Mouse (Mus musculus): ENCODE data around the gene Fam69b. TPM values are rescaled to one million over a fixed set of nuclear protein-coding genes. Genes with fewer than 3 reads are reported as not detected.

Fam69b gene
- polyA plus RNA-seq, 1 experiment = 8.2 TPM

DNA sequence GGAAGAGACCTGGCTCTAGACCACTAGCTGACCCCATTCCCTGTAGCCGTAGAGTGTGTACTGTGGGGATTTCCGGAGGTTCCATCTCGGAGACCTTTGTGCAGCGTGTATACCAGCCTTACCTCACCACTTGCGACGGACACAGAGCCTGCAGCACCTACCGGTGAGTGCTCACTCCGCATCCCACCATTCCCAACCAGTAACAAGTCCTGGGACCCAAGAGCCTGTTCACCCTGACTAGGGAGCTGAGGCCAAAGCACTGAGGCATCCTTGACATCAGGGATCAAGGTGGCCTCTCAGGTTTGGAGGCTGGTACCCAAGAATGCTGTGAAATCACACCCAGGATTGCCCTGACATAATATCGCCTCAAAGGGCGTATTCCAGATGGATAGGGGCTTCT lies 39.0 kb upstream of the Fam69b start:
- Histone ChIP-seq H3K79me3 (ENCODE audit: low read depth) (no peaks in the 10 kb centered on the region), H3K27me3 (ENCODE audit: control insufficient read depth, insufficient read depth, insufficient read length) (no peaks in the 10 kb centered on the region), H3K36me3 (ENCODE audit: control insufficient read depth, insufficient read depth) (peaks cover 9% of the 10 kb centered on the region), H3K4me3 (ENCODE audit: insufficient read depth, poor library complexity, severe bottlenecking) (no peak overlapping the region), H3K79me2 (ENCODE audit: control insufficient read depth, insufficient read depth) (no peaks in the 10 kb centered on the region), H3ac (ENCODE audit: control insufficient read depth, insufficient read length, low read depth) (no peak overlapping the region)
- TF ChIP-seq CTCF (IDR thresholded peaks at IDR 0.05; ENCODE audit: control insufficient read depth, insufficient read depth, insufficient read length) (no peak), MAX (IDR thresholded peaks at IDR 0.05) (no peak), FOSL1 (IDR thresholded peaks at IDR 0.05; ENCODE audit: insufficient read depth, low read length, poor library complexity, severe bottlenecking) (no peak), CEBPB (IDR thresholded peaks at IDR 0.05; ENCODE audit: low read depth) (no peak), MYOG (IDR thresholded peaks at IDR 0.05; ENCODE audit: control insufficient read depth, extremely low read depth, insufficient read length) (no peak)

- no peaks in the 10 kb centered on the region for H3K79me2 ChIP-seq (ENCODE audit: control insufficient read depth, insufficient read depth)
- H3K79me3 ChIP-seq (ENCODE audit: low read depth) = no peaks in the 10 kb centered on the region
- TF ChIP-seq MYOG (IDR thresholded peaks at IDR 0.05; ENCODE audit: control insufficient read depth, extremely low read depth, insufficient read length) = no peak
- no peak for TF ChIP-seq CEBPB (IDR thresholded peaks at IDR 0.05; ENCODE audit: low read depth)
- no peak for TF ChIP-seq MYOD1 (IDR thresholded peaks at IDR 0.05; ENCODE audit: control insufficient read depth, insufficient read length, low read depth)
- TF ChIP-seq CTCF (IDR thresholded peaks at IDR 0.05; ENCODE audit: control insufficient read depth, insufficient read depth, insufficient read length) = no peak
- no peak for TF ChIP-seq USF1 (IDR thresholded peaks at IDR 0.05; ENCODE audit: low read depth)
- no peak for TF ChIP-seq FOSL1 (IDR thresholded peaks at IDR 0.05; ENCODE audit: insufficient read depth, low read length, poor library complexity, severe bottlenecking)
- TF ChIP-seq MAX (IDR thresholded peaks at IDR 0.05) = no peak
- no peaks in the 10 kb centered on the region for H3K27me3 ChIP-seq (ENCODE audit: control insufficient read depth, insufficient read depth, insufficient read length)
- H3ac ChIP-seq (ENCODE audit: control insufficient read depth, insufficient read length, low read depth) = no peak overlapping the region
- no peak overlapping the region for H3K4me3 ChIP-seq (ENCODE audit: insufficient read depth, poor library complexity, severe bottlenecking)
- peaks cover 13% of the 10 kb centered on the region for H3K36me3 ChIP-seq (ENCODE audit: control insufficient read depth, insufficient read depth)
These were observed 38.0 kb upstream of the Fam69b start for GRCm38 (mm10) chr2:26590282-26590681.

DNA sequence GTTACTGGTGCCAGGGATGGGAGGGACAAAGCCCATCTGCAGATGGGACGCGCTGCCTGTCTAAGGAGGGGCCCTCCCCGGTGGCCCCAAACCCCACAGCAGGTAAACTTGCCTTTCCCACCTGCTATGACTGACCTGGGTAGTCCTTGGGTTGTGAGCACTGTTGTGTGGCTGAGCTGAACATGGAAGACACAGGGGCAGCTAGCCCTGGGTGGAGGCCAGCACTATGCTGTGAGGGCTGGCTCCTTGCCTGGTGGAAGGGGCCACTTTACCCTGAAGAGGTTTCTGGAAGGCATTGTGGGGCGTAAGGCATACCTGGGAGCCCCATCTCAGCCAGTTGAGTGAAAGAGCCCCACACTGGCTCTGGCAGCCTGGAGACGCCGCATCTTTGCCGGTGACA lies 37.3 kb upstream of the Fam69b start:
- no peaks in the 10 kb centered on the region for H3K27me3 ChIP-seq (ENCODE audit: control insufficient read depth, insufficient read depth, insufficient read length)
- H3ac ChIP-seq (ENCODE audit: control insufficient read depth, insufficient read length, low read depth) = no peak overlapping the region
- TF ChIP-seq FOSL1 (IDR thresholded peaks at IDR 0.05; ENCODE audit: insufficient read depth, low read length, poor library complexity, severe bottlenecking) = no peak
- TF ChIP-seq CEBPB (IDR thresholded peaks at IDR 0.05; ENCODE audit: low read depth) = no peak
- TF ChIP-seq MAX (IDR thresholded peaks at IDR 0.05) = no peak
- TF ChIP-seq MYOD1 (IDR thresholded peaks at IDR 0.05; ENCODE audit: control insufficient read depth, insufficient read length, low read depth) = no peak
- TF ChIP-seq MYOG (IDR thresholded peaks at IDR 0.05; ENCODE audit: control insufficient read depth, extremely low read depth, insufficient read length) = no peak
- peaks cover 16% of the 10 kb centered on the region for H3K36me3 ChIP-seq (ENCODE audit: control insufficient read depth, insufficient read depth)
- H3K79me3 ChIP-seq (ENCODE audit: low read depth) = no peaks in the 10 kb centered on the region
- H3K4me3 ChIP-seq (ENCODE audit: insufficient read depth, poor library complexity, severe bottlenecking) = no peak overlapping the region
- H3K79me2 ChIP-seq (ENCODE audit: control insufficient read depth, insufficient read depth) = no peaks in the 10 kb centered on the region

DNA sequence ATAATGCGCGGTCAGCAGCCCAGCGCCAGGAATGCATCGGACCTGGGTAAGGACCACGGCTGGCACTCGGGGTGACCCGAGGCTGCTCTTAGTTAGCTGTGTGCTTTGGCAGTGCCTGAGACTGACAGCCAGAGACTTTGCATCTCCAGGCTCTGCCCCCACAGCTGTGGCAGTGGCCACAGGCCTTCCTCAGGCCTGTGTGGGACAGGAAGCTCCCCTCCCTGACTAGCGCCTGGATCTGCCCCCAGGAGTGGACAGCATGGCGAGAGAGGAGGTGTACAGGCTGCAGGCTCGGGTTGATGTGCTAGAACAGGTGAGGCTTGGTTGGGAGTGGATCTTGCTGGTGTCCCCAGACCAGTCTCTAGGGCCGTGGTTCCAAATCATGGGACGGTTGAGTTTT lies 36.8 kb upstream of the Fam69b start:
- Histone ChIP-seq H3K36me3 (ENCODE audit: control insufficient read depth, insufficient read depth) (peaks cover 16% of the 10 kb centered on the region), H3K79me3 (ENCODE audit: low read depth) (no peaks in the 10 kb centered on the region), H3K79me2 (ENCODE audit: control insufficient read depth, insufficient read depth) (no peaks in the 10 kb centered on the region), H3K4me3 (ENCODE audit: insufficient read depth, poor library complexity, severe bottlenecking) (no peak overlapping the region), H3K27me3 (ENCODE audit: control insufficient read depth, insufficient read depth, insufficient read length) (no peaks in the 10 kb centered on the region), H3ac (ENCODE audit: control insufficient read depth, insufficient read length, low read depth) (no peak overlapping the region)
- no peak for TF ChIP-seq CEBPB (IDR thresholded peaks at IDR 0.05; ENCODE audit: low read depth)
- no peak for TF ChIP-seq USF1 (IDR thresholded peaks at IDR 0.05; ENCODE audit: low read depth)
- no peak for TF ChIP-seq MYOG (IDR thresholded peaks at IDR 0.05; ENCODE audit: control insufficient read depth, extremely low read depth, insufficient read length)
- no peak for TF ChIP-seq FOSL1 (IDR thresholded peaks at IDR 0.05; ENCODE audit: insufficient read depth, low read length, poor library complexity, severe bottlenecking)
- no peak for TF ChIP-seq CTCF (IDR thresholded peaks at IDR 0.05; ENCODE audit: control insufficient read depth, insufficient read depth, insufficient read length)
- no peak for TF ChIP-seq MAX (IDR thresholded peaks at IDR 0.05)
- no peak for TF ChIP-seq MYOD1 (IDR thresholded peaks at IDR 0.05; ENCODE audit: control insufficient read depth, insufficient read length, low read depth)

DNA sequence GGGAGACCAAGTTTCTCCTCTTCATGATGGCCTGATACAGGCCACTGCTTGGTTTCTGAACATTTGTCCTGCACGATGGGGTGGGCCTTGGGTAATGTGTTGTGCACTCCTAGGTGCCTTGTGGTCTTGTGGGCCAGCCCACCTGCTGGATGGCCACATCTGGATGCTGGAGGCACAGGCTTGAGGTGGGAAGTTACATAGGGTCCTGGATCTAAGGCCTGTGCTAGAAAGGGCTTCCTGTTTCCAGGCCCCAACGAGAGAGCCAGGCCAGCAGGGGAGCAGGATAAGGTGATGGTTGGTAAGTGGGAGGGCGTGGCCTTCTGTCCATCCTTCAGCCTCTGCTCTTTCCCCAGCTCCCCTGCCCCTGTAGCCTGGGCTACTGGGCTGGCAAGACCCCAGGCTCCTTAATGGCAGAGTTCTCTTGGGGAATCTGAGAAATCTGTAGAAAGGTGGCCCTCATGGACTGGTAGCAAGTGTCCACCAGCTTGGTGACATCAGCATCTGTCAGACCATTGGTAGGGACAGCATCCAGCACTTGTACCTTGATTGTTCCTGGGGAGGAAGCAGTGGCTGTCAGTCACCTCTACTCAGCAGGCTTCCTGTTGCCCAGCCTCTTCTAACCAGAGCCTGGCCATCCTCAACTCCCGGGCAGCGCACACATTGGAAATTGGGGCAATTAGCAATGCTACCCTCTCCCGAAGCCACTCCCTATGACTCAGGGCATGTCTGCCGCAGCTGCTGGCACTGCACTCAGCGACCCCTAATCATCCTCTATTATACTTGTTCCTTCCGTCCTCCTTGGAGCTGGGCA lies 34.8 kb upstream of the Fam69b start:
- Histone ChIP-seq H3K27me3 (ENCODE audit: control insufficient read depth, insufficient read depth, insufficient read length) (no peaks in the 10 kb centered on the region), H3K79me2 (ENCODE audit: control insufficient read depth, insufficient read depth) (no peaks in the 10 kb centered on the region), H3K79me3 (ENCODE audit: low read depth) (no peaks in the 10 kb centered on the region), H3ac (ENCODE audit: control insufficient read depth, insufficient read length, low read depth) (no peak overlapping the region), H3K36me3 (ENCODE audit: control insufficient read depth, insufficient read depth) (peaks cover 16% of the 10 kb centered on the region), H3K4me3 (ENCODE audit: insufficient read depth, poor library complexity, severe bottlenecking) (no peak overlapping the region)
- TF ChIP-seq CTCF (IDR thresholded peaks at IDR 0.05; ENCODE audit: control insufficient read depth, insufficient read depth, insufficient read length) (no peak), USF1 (IDR thresholded peaks at IDR 0.05; ENCODE audit: low read depth) (no peak), MYOD1 (IDR thresholded peaks at IDR 0.05; ENCODE audit: control insufficient read depth, insufficient read length, low read depth) (peak; percentile 25)

- Histone ChIP-seq H3K79me3 (ENCODE audit: low read depth) (no peaks in the 10 kb centered on the region), H3K27me3 (ENCODE audit: control insufficient read depth, insufficient read depth, insufficient read length) (no peaks in the 10 kb centered on the region), H3K4me3 (ENCODE audit: insufficient read depth, poor library complexity, severe bottlenecking) (no peak overlapping the region), H3ac (ENCODE audit: control insufficient read depth, insufficient read length, low read depth) (no peak overlapping the region), H3K36me3 (ENCODE audit: control insufficient read depth, insufficient read depth) (peaks cover 16% of the 10 kb centered on the region), H3K79me2 (ENCODE audit: control insufficient read depth, insufficient read depth) (no peaks in the 10 kb centered on the region)
- TF ChIP-seq FOSL1 (IDR thresholded peaks at IDR 0.05; ENCODE audit: insufficient read depth, low read length, poor library complexity, severe bottlenecking) (no peak), CTCF (IDR thresholded peaks at IDR 0.05; ENCODE audit: control insufficient read depth, insufficient read depth, insufficient read length) (no peak), CEBPB (IDR thresholded peaks at IDR 0.05; ENCODE audit: low read depth) (no peak), MYOD1 (IDR thresholded peaks at IDR 0.05; ENCODE audit: control insufficient read depth, insufficient read length, low read depth) (no peak), USF1 (IDR thresholded peaks at IDR 0.05; ENCODE audit: low read depth) (no peak), MAX (IDR thresholded peaks at IDR 0.05) (no peak), MYOG (IDR thresholded peaks at IDR 0.05; ENCODE audit: control insufficient read depth, extremely low read depth, insufficient read length) (no peak)
These were observed 34.3 kb upstream of the Fam69b start for GRCm38 (mm10) chr2:26594022-26594346.

Data from C2C12 (cell line).